Mouse (Mus musculus): Measurements from ENCODE around the gene Tmem270.

The Tmem270 gene

GRCm38 (mm10) chr5:134926726-134927125 lies 20.2 kb upstream of the Tmem270 start:
- no peak for DNase-seq

- no peak for DNase-seq
Observed at GRCm38 (mm10) chr5:134923141-134923540, 16.6 kb upstream of the Tmem270 start.

- DNase-seq, result no peak
Observed at GRCm38 (mm10) chr5:134921106-134921505, 14.6 kb upstream of the Tmem270 start.

GRCm38 (mm10) chr5:134920106-134920687 lies 13.7 kb upstream of the Tmem270 start:
- DNase-seq, result no peak

GRCm38 (mm10) chr5:134919097-134919496 lies 12.6 kb upstream of the Tmem270 start:
- no peak for DNase-seq

GRCm38 (mm10) chr5:134918071-134918832 lies 11.7 kb upstream of the Tmem270 start:
- DNase-seq, result peak; percentile 79

GRCm38 (mm10) chr5:134915311-134915710 lies 8.8 kb upstream of the Tmem270 start, which contains the start of gene Cldn13:
Gene Cldn13 (minus strand): TSS chr5:134915526.
- no peak for DNase-seq

GRCm38 (mm10) chr5:134914510-134914909 lies 8.0 kb upstream of the Tmem270 start:
- no peak for DNase-seq

GRCm38 (mm10) chr5:134913753-134914152 lies 7.2 kb upstream of the Tmem270 start:
- no peak for DNase-seq

- DNase-seq, result no peak
Observed at GRCm38 (mm10) chr5:134913352-134913751, 6.8 kb upstream of the Tmem270 start.

- no peak for DNase-seq
Observed at GRCm38 (mm10) chr5:134911901-134912300, 5.4 kb upstream of the Tmem270 start.

GRCm38 (mm10) chr5:134907135-134907534 lies 602 bp upstream of the Tmem270 start:
- DNase-seq, result peak; percentile 94

- no peak for DNase-seq
Observed at GRCm38 (mm10) chr5:134901644-134902027, 4.9 kb downstream of the Tmem270 start.

- peak; percentile 51 for DNase-seq
Observed at GRCm38 (mm10) chr5:134901012-134901643, 5.4 kb downstream of the Tmem270 start.

- no peak for DNase-seq
Observed at GRCm38 (mm10) chr5:134897596-134897995, 8.9 kb downstream of the Tmem270 start.

GRCm38 (mm10) chr5:134896965-134897364 lies 9.6 kb downstream of the Tmem270 start:
- DNase-seq, result no peak

GRCm38 (mm10) chr5:134895291-134895690 lies 11.2 kb downstream of the Tmem270 start:
- no peak for DNase-seq

GRCm38 (mm10) chr5:134892717-134893116 lies 13.8 kb downstream of the Tmem270 start:
- no peak for DNase-seq

GRCm38 (mm10) chr5:134891552-134891951 lies 15.0 kb downstream of the Tmem270 start:
- peak; percentile 12 for DNase-seq

GRCm38 (mm10) chr5:134890601-134891054 lies 15.9 kb downstream of the Tmem270 start:
- DNase-seq, result no peak

GRCm38 (mm10) chr5:134888505-134888904 lies 18.0 kb downstream of the Tmem270 start:
- DNase-seq, result no peak

GRCm38 (mm10) chr5:134887447-134888335 lies 18.8 kb downstream of the Tmem270 start:
- peak; percentile 70 for DNase-seq

- no peak for DNase-seq
Observed at GRCm38 (mm10) chr5:134883077-134883476, 23.5 kb downstream of the Tmem270 start.

Measured in kidney, adult 9 months (tissue).